Mouse (Mus musculus): ENCODE data around the gene Hoxc10. TPM values are rescaled to one million over a fixed set of nuclear protein-coding genes. Genes with fewer than 3 reads are reported as not detected.

Hoxc10 gene
- total RNA-seq (2014; fragmentation: Nextera tagmentation) (not detected in 2 replicates), total RNA-seq (2017) (not detected in 2 replicates)

DNA sequence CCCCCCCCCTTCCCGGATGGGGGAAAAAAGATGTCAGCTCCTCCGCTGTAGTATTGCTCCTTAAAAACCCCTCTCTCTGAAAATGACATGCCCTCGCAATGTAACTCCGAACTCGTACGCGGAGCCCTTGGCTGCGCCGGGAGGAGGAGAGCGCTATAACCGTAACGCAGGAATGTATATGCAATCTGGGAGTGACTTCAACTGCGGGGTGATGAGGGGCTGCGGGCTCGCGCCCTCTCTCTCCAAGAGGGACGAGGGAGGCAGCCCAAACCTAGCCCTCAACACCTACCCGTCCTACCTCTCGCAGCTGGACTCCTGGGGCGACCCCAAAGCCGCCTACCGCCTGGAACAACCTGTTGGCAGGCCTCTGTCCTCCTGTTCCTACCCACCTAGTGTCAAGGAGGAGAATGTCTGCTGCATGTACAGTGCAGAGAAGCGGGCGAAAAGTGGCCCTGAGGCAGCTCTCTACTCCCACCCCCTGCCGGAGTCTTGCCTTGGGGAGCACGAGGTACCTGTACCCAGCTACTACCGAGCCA, at the start of gene Hoxc10:
Gene Hoxc10, plus strand, starts transcription at position 21 of the 536 bp plus-strand sequence.
- peak; percentile 25; the same call in 1 of the 2 replicates for ATAC-seq (replicated peaks; ENCODE audit: low FRiP score, low TSS enrichment, poor library complexity, severe bottlenecking)

DNA sequence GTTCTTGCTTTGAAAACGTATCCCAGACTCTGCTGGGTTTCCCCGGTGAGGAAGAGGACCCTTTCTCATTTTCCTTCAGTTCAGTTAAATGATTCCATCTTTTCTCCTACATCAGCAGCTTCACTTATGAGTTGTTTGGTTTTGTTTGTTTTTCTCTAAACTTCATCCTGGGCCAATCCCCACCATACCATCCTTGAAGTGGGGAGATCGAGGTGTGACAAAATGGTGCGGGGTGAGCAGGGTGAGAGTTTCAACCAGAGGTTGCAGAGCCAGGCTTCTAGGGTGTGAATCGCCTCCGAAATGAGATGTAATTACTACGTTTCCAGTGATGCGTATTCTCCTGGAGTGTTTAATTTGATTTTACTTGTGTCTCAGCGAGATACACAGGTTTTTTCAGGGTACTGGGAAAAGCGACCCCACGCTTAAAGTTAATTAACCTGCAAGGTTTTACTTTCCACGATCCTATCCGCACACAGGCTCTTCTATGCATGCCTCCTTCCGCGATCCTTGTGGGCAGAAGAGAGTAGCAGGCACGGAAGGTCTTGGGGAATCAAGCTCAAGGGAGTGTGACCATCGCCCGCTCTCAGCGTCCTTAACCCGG, 48.5 kb upstream of the Hoxc10 start:
- ATAC-seq (replicated peaks; ENCODE audit: low FRiP score, low TSS enrichment, poor library complexity, severe bottlenecking): no peak

DNA sequence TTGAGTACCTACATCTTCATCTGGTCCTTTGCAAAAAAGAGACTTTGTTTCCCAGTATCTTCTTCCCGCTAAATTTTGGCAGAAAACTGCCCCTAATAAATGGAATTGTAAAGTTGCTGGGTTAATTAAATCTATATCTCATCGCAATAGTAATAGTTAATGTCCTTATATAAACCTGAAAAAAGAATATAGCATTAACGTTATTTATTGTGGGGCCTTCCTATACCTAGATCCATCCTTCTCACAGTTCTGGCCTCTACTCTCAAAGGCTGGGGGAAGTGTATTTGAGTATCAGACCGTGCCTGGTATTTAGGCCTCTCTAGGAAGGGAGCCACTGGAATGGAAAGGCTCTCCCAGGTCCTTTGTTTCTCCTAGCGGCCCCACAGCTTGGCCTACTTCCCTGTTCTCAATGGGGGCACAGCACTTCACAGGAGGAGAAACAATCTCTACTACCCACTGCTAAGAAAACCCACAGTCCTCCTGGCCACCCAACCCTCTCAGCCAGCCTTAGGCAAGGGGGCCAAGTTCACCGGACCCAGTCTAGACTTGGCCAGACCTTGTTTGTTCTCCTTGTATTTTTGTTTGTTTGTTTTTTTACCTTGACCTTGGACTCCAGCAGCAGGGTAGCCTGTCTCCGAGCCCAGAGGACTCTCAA, 47.9 kb upstream of the Hoxc10 start:
- no peak for ATAC-seq (replicated peaks; ENCODE audit: low FRiP score, low TSS enrichment, poor library complexity, severe bottlenecking)

DNA sequence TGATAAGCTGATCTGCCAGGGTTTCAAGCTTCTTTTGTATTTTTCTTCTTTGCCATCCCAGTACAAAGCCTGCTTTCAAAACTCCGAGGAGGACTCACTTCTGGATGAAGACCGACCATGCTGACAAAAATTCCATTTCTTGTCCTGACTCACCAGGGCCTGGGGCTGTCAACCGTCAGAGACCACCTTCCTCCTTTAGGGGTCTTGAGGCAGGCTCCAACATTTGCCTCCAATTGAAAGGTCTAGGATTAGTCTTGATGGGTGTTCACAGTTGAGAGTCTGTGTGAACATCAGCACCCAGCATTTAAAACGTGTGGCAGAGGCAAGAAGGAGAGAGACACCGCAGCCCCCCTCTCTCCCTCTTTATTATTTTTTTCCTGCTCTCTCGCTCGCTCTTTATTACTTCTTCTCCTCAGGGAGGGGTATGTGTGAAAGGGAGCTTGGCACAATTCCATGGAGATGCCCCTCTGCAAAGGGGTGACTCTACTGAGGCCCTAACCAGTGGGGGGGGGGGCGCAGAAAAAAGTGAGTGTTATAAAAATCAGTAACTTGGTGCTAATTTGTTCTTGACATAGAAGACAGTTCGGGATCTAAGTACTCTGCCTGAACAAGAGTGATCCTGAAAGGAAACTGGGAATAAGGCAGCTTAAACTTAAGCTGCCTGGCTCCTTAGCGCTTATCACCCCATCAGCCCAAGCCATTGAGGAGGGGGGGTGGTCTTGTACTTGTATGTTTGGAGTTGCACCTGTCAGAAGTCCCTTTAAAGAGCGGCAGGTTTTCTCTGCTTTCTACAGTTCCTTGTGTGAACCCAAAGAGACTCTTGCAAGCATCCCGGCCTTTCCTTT, 47.0 kb upstream of the Hoxc10 start:
- ATAC-seq (replicated peaks; ENCODE audit: low FRiP score, low TSS enrichment, poor library complexity, severe bottlenecking): no peak

DNA sequence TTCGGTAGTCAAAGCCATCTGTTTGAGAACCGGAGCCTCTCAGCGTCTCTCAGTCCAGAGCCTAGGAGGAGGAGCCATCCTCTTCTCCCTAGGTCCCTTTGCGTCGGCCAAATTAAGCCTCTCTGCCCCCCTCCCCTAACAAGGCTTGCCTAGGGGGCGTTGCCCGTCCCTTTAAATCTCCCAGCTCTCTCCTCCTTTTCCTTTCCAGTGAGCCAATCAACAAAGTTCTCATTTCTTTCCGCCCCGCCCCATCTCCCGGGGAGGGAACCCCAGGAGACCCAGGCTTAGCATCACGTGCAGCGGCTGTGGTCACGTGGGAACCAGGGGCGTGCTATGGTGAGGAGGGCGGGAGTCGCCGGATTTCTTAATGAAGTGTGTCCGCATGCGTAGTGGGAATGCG, 46.0 kb upstream of the Hoxc10 start:
- ATAC-seq (replicated peaks; ENCODE audit: low FRiP score, low TSS enrichment, poor library complexity, severe bottlenecking): no peak

- no peak for ATAC-seq (replicated peaks; ENCODE audit: low FRiP score, low TSS enrichment, poor library complexity, severe bottlenecking)
Measured at GRCm38 (mm10) chr15:102921053-102922011, 45.3 kb upstream of the Hoxc10 start, which contains the start of gene Hoxc13. TSS of gene Hoxc13 (plus strand) at chr15:102921103.

GRCm38 (mm10) chr15:102922012-102922362, 44.6 kb upstream of the Hoxc10 start:
- ATAC-seq (replicated peaks; ENCODE audit: low FRiP score, low TSS enrichment, poor library complexity, severe bottlenecking): no peak

GRCm38 (mm10) chr15:102922636-102923500, 43.7 kb upstream of the Hoxc10 start:
- no peak for ATAC-seq (replicated peaks; ENCODE audit: low FRiP score, low TSS enrichment, poor library complexity, severe bottlenecking)

GRCm38 (mm10) chr15:102927032-102927645, 39.5 kb upstream of the Hoxc10 start:
- no peak for ATAC-seq (replicated peaks; ENCODE audit: low FRiP score, low TSS enrichment, poor library complexity, severe bottlenecking)

GRCm38 (mm10) chr15:102931706-102932358, 34.8 kb upstream of the Hoxc10 start:
- ATAC-seq (replicated peaks; ENCODE audit: low FRiP score, low TSS enrichment, poor library complexity, severe bottlenecking): no peak

DNA sequence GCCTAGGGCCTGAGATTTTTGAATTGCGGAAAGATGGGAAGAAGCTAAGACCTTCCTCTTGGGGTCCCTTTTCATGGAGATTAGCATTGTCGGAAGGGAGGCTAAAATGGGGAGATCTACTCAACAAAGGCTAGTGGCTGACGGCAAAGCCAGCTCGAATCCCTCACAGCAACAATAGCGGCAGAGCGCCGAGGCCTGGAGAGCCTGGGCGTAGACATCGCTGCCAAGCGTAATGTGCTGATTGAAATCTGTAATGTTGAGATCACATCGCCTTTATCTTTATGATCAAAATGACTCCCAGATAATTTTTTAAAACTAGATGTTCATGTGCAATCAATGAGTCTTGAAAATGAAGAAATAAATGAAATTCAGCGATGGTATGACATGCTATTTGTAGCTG, 32.2 kb upstream of the Hoxc10 start:
- ATAC-seq (replicated peaks; ENCODE audit: low FRiP score, low TSS enrichment, poor library complexity, severe bottlenecking): no peak

DNA sequence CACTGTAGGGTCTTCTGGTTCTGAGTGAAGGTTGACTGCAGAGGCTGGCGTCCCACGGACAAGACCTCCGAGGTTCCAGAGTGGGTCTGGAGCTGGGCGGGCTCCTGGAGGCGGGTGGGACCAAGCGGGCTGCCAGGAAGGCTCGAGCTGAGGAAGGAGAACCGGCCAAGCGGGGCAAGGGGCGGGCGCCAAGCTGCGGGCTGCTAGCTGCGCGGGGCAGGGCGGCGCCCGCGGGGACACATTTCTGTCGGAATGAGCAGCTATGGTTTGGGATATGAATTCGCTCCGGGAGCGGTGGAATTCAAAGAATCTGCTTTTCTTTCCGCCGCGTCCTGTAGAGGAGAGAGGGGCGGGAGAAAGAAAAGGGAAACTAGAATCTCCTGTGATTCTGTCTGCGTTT, 31.7 kb upstream of the Hoxc10 start:
- no peak for ATAC-seq (replicated peaks; ENCODE audit: low FRiP score, low TSS enrichment, poor library complexity, severe bottlenecking)

- no peak for ATAC-seq (replicated peaks; ENCODE audit: low FRiP score, low TSS enrichment, poor library complexity, severe bottlenecking)
Measured at GRCm38 (mm10) chr15:102936279-102936972, 30.2 kb upstream of the Hoxc10 start, which contains the start of gene Hoxc12. TSS of gene Hoxc12 (plus strand) at chr15:102936757.

DNA sequence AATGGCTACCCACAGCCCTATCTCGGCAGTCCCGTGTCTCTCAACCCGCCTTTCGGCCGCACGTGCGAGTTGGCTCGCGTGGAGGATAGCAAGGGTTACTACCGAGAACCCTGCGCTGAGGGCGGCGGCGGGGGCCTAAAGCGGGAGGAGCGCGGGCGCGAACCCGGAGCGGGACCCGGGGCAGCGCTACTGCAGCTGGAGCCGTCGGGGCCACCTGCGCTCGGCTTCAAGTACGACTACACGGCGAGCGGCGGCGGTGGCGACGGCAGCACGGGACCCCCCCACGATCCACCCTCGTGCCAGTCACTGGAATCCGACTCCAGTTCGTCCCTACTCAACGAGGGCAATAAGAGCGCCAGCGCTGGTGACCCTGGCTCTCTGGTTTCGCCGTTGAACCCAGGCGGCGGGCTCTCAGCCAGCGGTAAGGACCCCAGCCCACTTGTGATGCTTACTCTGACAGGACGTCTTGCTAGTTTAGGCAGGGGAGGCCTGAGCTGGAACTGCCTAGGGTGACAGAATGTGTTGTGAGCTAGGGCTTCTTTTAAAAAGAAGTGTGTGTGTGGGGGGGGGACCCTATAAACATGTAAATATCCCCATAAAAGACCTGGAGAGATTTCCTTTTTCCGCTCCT, 29.4 kb upstream of the Hoxc10 start:
- no peak for ATAC-seq (replicated peaks; ENCODE audit: low FRiP score, low TSS enrichment, poor library complexity, severe bottlenecking)

DNA sequence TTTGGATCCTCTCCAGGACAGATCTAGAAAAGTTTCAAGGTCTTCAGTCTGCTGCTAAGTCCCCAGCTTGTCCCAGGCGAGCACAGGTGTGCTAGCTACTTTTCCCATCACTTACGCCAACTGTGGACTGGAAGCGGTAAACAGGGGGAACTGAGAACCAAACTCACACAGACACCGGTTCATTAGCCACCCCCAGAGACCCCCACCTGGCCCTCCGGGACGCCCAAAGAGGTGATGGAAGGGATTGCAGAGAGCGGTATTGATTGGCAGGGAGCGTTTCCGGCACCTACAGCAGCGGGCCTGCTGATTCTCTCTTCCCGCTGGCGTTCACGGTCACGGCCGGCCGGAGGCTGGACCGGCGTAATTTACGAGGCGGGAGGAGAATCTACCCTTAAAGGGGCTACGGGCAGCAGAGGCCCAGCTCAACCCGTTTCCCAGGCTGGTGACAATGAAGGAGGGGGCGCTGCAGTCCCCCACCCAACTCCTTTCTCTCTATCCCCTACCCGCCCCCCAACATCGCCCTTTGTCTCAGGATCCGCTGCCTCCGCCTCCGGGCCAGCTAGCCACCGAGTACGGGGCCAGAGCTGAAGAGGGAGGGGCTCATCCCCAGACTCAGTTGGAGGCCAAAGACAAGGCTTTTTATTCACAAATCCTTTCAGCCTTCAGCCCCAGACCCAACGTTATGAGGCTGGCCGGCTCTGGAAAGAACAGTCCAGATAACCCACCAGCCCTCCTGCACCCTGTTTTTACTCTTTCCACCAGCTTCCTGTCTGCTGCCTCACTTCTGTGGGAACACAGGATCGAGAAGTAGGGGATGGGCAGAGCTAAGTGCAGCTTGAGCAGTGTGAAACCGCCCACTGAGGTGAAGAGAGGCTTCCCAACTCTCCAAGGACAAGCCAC, 27.1 kb upstream of the Hoxc10 start:
- no peak for ATAC-seq (replicated peaks; ENCODE audit: low FRiP score, low TSS enrichment, poor library complexity, severe bottlenecking)

Measured in megakaryocyte-erythroid progenitor cell, adult 5-6 weeks (primary cell).